Mouse (Mus musculus): ENCODE data around the gene Ptprg.

The Ptprg gene

DNA sequence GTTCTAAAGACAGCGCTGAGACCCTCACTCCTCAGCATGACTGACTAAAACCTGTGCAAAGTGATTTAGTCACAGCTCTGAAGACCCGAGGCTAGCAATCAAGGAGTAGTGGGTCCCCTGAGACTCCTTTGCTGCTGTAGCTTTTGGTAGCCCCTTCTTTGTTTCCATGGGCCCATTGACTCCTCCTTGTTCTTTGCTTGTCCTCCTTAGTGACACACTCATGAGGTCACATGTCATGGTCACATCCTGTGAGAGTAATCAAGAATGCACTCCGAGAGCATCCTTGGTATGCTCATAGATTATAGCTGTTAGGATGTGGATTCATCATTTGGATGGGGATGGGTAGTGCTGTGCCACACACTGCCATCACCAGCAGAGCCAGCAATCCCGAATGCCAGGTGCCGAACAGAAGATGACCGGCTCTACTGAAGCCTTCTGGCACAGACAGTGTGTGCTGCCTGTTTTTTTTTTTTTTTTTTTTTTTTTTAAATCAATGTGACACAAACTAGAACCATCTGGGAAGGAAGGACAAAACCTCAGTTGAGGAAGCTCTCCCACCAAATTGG, 64.9 kb downstream of the Ptprg start:
- DNase-seq (ENCODE audit: low spot score in 2 of 2): peak in 1 of 2 experiments; percentile 19

DNA sequence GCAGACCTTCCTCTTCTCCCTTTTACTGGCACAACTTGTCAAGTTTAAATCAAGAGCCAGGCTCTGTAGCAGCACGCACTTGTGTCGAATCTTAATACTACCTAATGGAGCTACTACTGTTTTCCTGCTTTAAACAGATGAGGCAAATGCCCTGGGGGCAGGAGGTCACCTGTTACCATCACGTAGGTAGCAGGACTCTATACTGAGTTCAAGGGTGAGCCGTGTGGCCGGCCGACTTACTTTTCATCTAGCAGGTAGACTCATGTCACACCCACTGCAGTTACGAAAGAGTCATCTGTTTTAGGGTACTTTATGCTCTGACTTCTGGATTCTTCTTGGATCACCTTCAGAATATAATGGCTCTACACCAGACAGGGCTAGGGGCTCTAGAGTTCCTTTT, 66.3 kb downstream of the Ptprg start:
- DNase-seq (ENCODE audit: low spot score in 2 of 2): no peak

DNA sequence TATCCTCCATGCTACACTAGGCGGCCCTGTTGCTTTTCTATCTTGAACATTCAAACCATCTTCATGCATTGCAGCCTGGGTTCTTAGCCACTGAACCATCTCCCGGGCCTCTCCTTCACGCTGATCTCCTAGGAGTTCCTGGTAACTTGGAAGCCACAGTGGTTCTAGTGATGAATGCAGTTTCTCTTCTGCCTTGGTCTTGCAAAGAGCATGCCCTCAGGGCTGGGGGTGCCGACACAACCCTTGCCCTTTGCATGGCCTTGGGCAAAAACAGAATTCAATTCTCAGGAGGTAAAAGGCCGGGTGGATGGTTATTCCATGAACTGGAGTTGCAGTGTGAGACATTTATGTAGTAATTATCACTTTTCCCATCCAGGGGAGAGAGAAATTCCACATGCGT, 67.0 kb downstream of the Ptprg start:
- DNase-seq (ENCODE audit: low spot score in 2 of 2): no peak

DNA sequence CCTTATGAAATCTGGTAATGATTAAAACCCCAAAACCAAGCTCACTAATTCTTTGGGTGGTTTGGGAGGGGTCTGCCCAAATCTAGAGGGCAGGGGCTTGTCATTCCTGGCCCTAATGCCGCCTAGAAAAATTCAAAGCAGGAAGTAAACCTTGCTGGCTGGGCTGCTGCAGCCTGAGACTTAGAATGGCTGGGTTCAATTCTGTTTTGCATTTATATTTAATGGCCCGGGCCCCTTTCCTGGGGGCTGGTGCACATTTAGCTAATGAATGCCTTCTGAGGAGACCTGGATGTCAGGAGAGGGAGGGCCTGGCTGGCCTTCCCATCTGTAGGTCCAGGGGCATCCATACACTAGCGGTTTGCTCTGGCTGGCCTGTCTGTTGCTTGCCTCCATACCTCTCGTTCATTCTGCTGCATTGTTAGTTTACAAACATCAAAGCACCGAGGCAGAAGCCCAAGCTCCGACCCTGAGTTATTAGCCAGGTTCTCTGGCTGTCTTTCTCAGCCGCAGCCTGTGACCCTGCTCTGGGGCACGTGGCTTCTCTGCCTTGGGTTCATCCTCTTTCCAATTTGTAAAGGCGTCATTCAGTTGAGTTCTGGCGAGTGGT, 67.7 kb downstream of the Ptprg start:
- DNase-seq (ENCODE audit: low spot score in 2 of 2): no peak

DNA sequence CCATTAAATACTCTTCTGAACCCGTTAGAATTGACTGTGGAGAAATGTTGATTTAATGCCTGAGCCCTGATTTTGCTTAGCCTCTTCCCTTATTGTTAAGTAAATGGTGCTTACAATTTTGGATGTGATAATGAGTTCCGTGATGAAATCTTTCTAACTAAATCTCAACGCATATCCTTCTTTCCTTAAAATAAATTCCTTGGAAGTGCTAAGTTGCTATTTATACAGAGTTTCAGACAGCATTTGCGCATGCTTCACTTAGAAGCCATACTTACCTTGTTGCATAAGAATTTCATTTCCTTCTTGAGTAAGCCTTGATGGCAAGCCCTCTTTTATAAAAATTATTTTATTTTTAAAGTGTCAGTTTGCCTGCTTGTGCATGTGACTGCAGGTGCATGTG, 70.2 kb downstream of the Ptprg start:
- DNase-seq (ENCODE audit: low spot score in 2 of 2): no peak

DNA sequence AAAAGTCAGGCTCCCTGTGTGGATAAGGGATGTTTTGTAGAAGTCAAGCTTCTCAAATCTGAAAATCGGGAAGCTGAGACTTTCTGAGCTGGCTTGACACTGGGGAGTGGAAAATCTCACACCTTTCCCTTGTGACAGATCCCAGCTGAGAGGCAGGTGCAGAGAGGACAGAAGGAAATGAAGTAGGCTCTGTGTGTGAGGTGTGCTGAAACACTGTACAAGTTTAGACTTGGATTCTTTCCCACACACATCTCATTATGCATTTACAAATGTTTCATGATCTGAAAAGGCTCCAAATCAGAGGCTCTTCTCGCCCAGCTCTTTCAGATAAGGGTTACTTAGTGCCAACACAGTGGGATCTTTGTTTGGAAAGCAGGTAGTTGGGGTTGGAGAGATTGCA, 77.4 kb downstream of the Ptprg start:
- DNase-seq (ENCODE audit: low spot score in 2 of 2): no peak

DNA sequence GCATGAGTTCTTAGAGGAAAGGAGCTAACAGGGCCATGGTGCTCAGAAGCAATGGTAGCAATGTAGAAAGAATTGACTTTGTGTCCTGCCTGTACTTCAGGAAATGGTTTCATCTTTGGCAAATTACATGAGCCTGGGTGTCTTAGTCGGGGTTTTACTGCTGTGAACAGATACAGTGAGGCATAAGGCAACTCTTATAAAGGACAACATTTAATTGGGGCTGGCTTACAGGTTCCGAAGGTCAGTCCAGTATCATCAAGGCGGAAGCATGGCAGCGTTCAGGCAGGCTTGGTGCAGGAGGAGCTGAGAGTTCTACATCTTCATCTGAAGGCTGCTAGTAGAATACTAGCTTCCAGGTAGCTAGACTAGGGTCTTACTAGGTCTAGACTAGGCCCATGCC, 78.2 kb downstream of the Ptprg start:
- no peak for DNase-seq (ENCODE audit: low spot score in 2 of 2)

DNA sequence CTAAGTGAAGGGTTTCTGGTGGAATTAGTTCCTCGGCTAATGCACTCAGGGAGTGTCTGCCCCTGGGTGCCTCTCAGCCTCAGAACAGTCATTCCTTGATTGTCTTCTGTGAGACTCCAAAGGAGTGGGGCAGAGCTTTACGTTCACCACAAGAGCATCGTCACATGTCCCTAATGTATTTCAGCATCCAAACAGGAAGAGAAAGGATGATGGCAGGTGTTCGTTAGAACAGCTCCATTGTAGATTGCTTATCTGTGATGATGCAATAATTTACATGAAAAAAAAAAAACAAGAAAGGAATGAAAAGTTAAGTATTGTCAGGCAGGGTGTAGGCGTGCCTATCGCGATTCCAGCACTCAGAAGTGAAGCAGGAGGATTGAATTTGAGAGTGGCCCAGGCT, 84.3 kb downstream of the Ptprg start:
- no peak for DNase-seq (ENCODE audit: low spot score in 2 of 2)

DNA sequence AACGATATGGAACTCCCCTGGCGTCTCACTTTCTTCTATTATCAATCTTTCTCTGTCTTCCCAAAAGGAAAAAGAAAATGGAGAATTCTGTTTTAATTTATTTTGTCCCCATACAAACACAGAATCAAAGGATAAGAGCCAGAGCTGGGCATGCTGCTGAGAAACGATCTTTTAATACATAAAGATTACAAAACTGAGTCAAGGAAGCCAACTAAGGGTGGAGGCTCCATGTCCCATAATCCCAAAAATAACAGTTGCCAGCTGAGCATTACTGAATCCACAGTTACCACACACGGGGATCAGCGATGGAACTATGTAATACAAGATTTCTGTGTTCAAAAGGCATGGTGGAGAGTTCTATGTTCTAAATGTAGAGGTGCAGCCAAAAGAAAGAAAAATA, 86.0 kb downstream of the Ptprg start:
- DNase-seq (ENCODE audit: low spot score in 2 of 2): no peak

DNA sequence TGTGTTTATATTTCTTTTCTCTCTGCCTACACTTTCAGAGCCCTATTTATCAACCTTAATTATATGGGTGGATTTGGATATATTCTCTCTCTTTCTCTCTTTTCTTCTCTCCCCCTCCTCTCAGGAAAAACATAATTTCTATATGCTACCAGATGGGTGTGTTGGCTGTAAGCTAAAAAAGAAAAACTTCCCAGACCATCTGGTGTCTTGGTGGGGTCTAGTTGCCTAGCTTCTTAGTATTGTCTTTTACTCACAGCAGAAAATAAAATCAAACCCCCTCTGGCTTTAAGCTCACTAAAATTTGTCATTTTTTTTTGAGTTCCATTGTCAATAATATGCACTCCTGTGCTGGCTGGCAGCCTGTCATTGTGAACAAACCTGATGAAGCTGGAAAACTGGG, 87.0 kb downstream of the Ptprg start:
- no peak for DNase-seq (ENCODE audit: low spot score in 2 of 2)

DNA sequence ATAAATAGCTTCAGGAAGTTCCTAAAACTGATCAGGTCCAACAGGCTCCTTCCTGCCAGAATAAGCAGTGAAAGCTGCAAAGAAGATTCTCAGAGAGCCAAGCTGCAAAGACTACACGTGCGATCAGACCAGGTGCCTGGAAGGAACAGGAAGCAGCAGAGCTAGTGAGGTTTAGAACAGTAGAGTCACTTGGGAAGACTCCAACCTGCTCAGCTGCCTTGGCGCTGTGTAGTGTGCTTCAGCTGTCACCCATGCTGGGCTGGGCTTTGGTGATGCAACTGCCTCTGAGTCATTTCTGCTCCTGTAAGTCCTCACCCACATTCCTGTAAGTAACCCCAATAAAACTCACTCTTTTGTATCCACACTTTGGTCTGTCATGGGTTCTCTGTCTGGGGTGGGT, 87.7 kb downstream of the Ptprg start:
- no peak for DNase-seq (ENCODE audit: low spot score in 2 of 2)

DNA sequence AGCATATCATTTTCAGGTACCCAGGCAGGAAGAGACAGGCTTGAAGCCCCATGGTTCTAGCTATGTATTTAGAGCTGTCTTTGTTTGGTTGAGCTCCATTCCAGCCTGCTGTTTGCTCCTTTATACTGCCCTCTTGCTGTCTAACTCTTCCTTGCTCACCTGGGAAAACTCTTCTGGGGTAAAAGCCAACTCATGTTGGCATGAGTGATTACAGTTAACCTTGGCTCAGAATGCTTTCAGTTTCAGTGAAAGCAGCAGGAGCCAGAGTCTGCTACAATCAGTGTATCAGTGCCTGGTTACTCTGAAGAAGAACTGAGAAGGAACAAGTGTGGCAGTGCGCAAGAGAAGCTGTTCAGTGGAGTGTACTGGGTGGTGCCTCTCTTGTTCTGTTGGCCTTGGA, 89.6 kb downstream of the Ptprg start:
- peak; percentile 23 to 54 for DNase-seq (ENCODE audit: low spot score in 2 of 2)

DNA sequence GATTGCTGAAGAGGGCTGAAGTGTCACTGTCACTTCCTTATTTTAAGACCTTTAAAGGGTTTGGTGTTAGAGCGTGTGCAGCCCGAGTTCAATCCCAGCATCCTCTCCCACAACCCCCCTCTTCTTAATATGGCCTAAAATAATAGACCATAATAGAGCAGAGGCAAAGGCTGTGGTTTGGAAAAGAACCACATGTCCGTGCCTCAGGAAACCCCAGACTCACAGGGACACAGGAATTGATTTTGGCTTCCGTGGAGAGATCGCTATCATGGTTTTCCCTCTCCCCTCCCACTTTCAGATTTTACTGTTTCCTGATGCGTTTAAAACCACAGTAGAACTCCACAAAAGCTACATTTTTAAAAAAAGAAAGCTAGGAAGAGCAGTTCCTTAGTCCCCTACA, 104.0 kb downstream of the Ptprg start:
- DNase-seq (ENCODE audit: low spot score in 2 of 2): peak in 1 of 2 experiments; percentile 16

DNA sequence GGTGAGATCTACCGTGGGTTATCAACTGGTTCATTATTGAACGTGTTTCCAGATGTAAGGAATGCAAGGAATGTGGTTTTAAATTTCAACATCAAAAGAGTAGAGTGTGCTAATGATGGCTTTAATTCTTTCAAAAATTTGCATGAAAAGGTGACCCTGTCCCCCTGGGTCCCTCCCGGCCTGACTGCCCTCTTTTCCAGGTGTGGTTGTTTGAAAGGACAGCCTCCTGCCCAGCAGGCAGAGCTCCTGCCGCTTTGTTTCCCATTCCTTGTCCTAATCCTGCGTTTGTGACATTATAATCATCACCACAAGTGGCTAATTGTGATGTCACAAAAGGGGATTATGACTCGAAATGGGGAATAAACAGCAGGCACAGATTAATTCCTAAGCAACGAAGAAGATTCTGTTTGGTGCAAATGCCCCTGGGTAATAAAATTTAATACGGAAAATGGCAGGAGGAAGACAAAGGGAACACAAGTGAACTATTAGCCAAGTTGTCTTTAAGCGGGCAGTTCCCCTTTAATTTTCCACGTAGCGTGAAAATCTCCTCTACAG, 110.4 kb downstream of the Ptprg start:
- DNase-seq (ENCODE audit: low spot score in 2 of 2): no peak

DNA sequence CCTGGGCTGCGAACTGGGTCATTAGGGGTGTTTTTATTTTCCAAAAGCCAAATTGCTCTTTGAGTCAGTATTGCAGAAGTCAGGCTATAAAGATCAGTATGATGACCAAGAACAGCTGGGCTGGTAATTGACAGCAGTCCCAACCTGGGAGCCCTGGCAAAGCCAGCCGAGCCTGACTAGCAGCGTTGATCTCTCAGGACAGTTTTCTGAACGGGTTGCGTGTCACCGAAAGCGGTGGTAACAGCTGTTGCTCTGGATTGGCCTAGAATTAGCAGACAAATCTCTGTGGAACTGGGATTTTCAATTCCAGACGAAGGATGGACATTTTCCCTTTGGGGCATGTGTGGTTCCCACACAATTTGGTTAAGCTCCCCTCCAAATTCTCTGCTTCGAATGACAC, 111.0 kb downstream of the Ptprg start:
- DNase-seq (ENCODE audit: low spot score in 2 of 2): peak in 1 of 2 experiments; percentile 32

DNA sequence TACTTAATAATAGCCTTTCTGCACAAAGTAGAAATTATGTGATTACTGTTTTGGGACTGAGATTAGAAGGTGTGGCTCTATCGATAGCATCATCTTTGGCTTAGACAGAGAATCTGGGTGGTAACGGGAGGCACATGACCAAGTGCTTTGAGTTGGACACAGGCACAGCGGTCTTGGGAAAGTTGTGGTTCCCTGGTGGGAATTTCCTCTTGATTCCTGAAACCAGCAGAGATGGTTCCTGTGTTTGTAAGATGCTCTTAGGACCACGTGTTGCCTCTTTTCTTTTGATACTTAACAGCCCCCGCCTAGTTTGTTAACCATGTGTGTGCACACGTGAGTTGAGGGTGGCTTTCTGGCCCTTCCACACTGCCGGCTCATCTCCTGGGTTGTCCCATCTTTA, 111.7 kb downstream of the Ptprg start:
- DNase-seq (ENCODE audit: low spot score in 2 of 2): peak in 1 of 2 experiments; percentile 30

DNA sequence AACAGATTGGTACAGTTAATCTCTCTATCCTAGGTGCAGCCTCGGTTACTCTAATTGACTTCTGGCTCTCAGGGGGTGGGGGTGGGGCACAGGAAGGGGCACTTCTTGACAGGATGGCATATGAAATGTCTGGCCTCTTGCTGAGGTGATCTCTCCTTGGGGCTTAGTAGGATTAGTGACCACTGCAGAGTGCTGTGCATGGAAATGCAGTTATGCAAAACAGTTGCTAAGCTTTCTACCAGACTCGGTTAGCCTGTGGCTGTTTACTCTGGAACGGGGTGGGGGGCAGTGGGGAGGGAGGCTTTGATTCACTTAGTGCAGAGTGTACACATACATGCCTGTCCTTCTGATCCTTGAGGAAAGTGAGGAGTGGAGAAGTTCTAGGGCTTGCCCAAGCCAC, 114.4 kb downstream of the Ptprg start:
- DNase-seq (ENCODE audit: low spot score in 2 of 2): no peak

DNA sequence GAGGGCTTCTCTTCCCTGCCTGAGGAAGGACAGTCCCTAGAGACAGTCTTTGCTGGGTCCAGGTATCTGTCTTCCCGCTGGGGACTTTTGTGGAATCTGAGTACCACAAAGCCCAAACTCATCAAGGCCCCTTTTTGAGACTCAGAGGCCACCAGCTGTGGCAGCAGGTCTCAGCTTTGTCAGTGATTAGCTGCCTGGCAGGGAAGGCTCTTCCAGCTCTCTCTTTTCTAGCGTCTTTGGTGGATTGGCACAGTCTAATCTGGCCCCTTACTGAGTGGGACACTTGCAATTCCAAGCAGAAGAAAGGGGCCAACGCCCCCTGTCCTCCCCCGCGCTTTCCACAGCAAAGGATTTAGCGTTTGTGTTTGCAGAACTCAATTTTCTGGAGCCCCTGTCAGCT, 117.5 kb downstream of the Ptprg start:
- DNase-seq (ENCODE audit: low spot score in 2 of 2): no peak

DNA sequence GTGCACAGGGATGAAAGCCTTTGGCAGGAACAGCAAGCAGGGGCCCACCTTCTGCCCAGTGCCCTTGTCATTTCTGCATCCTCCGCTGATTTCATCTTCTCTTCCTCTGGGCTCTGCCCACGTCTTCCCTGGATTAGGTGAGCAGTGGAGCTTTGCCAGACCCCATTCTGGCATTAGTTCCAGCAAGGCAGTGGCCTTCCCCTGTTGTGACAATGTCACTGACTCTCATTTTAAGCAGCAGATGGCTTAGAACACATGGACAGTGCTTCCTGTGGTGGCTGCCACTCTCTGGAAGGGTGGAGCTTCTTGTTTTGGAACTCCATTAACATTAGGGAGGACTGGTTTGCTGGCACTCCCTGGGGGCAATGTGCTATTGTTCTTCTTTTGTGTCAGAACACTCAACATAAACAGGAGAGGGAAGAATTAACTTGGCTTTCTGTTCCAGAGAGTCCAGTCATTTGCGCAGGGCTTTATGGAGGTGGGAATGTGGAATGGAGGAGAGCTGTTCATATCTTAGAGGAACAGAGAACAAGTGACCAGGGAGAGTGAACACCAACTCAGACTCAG, 119.7 kb downstream of the Ptprg start:
- DNase-seq (ENCODE audit: low spot score in 2 of 2): no peak

DNA sequence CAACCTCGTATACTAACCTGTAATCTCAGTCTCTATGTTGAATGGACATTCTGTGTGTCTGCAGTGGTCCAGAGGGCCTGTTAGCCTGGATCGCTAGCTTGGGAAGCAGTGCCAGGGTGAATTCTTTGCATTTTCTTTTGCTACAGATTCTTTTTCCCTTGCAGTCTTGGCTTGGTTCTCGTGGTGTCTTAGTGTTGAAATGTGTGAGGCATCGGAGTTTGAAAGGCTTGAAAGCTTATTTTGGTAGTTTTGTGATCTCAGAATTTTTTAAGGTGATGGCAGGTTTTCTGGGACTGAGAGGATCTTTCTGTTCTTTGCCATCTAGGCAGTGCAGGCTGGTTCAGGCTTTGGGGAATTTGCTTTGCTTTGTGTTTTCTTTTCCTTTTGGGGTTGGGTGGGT, 124.9 kb downstream of the Ptprg start:
- no peak for DNase-seq (ENCODE audit: low spot score in 2 of 2)

DNA sequence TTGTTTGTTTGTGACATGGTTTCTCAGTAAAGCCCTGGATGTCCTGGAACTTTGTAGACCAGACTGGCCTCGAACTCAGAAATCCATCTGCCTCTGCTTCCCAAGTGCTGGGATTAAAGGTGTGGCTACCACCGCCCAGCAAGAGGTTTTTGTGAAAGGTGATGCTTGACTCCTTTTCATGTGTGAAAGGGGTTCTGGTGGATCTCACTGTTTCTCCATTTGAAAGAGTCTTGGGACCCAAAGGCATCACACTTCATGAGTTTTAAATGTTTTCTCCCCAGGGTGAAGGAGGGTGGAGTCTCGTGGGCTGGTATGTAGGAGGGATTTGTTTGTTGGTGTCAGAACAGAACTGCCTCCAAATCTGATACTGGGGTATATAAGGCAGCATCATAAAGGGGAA, 126.4 kb downstream of the Ptprg start:
- no peak for DNase-seq (ENCODE audit: low spot score in 2 of 2)

DNA sequence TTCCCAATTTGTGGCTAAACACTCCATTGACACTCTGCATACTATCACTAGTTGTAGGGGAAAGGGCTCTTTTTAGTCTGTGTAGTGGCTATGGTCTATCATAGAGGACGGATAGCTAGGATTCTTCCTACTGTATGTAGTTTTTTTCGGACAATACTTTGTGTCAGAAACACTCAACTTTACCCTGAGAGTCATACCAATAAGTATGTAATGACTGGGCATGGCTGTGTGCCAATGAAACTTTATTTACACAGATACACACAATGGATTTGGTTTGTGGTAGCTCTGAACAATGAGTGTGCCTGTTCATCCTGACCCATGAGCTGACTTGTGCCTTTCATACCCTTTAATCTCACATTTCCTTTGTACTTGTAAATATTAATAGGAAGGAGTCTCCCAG, 127.3 kb downstream of the Ptprg start:
- DNase-seq (ENCODE audit: low spot score in 2 of 2): no peak

DNA sequence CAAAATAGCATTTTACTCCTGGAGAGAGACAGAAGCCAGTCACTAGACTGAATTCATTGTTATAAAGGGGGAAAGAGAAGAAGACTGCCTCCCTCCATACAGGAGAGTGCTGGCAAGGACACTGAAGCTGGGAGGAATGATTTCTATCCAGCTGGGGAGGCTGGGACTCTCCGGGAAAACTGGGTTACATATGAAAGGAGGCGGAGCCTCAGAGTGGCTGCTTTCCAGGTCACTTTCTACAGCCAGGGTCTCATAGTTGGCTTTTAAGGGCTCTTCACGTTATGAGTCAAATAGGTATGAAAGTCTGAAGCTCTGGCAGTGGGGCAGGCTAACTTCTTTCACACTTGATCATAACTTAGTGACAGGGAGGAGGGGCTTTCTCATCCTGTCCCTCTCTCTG, 129.1 kb downstream of the Ptprg start:
- no peak for DNase-seq (ENCODE audit: low spot score in 2 of 2)
